Mouse (Mus musculus) liver, embryonic 14.5 days (tissue): Measurements from ENCODE around the gene Vmp1.

ENCODE experiments used
- CTCF ChIP-seq: IDR thresholded peaks from 2 replicates; pipeline ENCODE4 v1.5.1; 2016; ENCODE audit warnings: antibody characterized with exemption, low read depth, control low read depth
- EP300 ChIP-seq: IDR thresholded peaks from 2 replicates; pipeline ENCODE4 v1.6.1; 2016; ENCODE audit warnings: antibody characterized with exemption, low read depth

DNA sequence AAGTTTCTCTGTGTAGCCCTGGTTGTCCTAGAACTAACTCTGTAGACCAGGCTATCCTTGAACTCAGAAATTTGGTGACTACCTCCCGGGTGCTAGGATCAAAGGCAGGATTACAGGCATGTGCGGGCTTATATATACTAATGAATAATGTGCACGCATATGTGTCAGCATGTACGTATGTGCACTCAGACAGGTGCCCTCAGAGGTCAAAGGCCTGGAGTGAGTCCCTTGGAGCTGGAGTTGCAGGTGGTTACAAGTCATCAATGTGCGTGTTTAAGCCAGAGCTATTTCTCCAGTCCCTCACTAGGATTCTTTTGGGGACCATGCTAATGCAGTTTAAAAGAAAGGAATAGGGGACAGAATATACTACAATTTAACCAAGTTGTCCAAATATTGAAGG is 85.5 kb downstream of the Vmp1 start:
- TF ChIP-seq CTCF (no peak), EP300 (no peak)
